Mouse (Mus musculus) hindbrain, embryonic 11.5 days (tissue): ENCODE data around the gene Gm44503. TPM values are rescaled to one million over a fixed set of nuclear protein-coding genes. Genes with fewer than 3 reads are reported as not detected.

Experiments
- polyA plus RNA-seq: library from polyadenylated mRNA; unstranded; fragments of >200 nt; fragmentation: Nextera tagmentation; extraction: Ambion mirVana; gene quantifications from 2 replicates; pipeline ENCODE4 v1.2.1, GENCODE M21; 2014

Gene Gm44503
- polyA plus RNA-seq, 1 experiment from 2014 or later: 0.37 TPM

Other genes starting within 250 kb of the Gm44503 start
- gene Prtg, start 152.0 kb upstream of the Gm44503 start, polyA plus RNA-seq: 4.7 and 5.4 TPM in 2 replicates
- 11.5 and 12.4 TPM in 2 replicates for gene Pygo1, start 33.2 kb upstream of the Gm44503 start, polyA plus RNA-seq
- gene Dyx1c1, start 67 bp upstream of the Gm44503 start, polyA plus RNA-seq: 3.0 and 3.8 TPM in 2 replicates
- gene Ccpg1os, start 26.5 kb downstream of the Gm44503 start, polyA plus RNA-seq: 26.3 and 28.1 TPM in 2 replicates
- 31.2 and 33.6 TPM in 2 replicates for gene Ccpg1, start 26.6 kb downstream of the Gm44503 start, polyA plus RNA-seq
- gene Pigb, start 81.5 kb downstream of the Gm44503 start, polyA plus RNA-seq: 15.8 and 16.7 TPM in 2 replicates
- gene Rab27a, start 86.0 kb downstream of the Gm44503 start, polyA plus RNA-seq: 0.73 and 1.1 TPM in 2 replicates
- not detected in 2 replicates for gene Khdc3, start 143.0 kb downstream of the Gm44503 start, polyA plus RNA-seq
- not detected in 2 replicates for gene Gm20509, start 143.6 kb downstream of the Gm44503 start, polyA plus RNA-seq
- gene Rsl24d1, start 154.6 kb downstream of the Gm44503 start, polyA plus RNA-seq: 162 and 167 TPM in 2 replicates